ENCODE assay signal across 7 mouse cellular contexts in genomic region chr19:10203848-10204615, GRCm38 (mm10). TPM values are rescaled to one million over a fixed set of nuclear protein-coding genes. Genes with fewer than 3 reads are reported as not detected.
DNase-seq lines count a peak whose midpoint lies in the region; ATAC-seq lines count a peak whose summit lies in the region.

Gene Tmem258, plus strand, starts transcription at chr19:10204014.
Gene Fen1, minus strand, starts transcription at chr19:10204169.

- H3K4me2 ChIP-seq in midbrain, embryonic 13.5 days (replicated peaks) = peak within 1 kb of the TSS; percentile 96

- H3K27me3 ChIP-seq in embryonic facial prominence, embryonic 10.5 days (replicated peaks; ENCODE audit: low read depth, poor library complexity, severe bottlenecking) = no peaks in the 10 kb centered on the region
- H3K27me3 ChIP-seq in limb, embryonic 10.5 days (ENCODE audit: low read depth, poor library complexity, severe bottlenecking) = no peaks in the 10 kb centered on the region
- H3K27me3 ChIP-seq in midbrain, embryonic 13.5 days = no peaks in the 10 kb centered on the region

- peak within 1 kb of the TSS; percentile 93 for H3K27ac ChIP-seq in embryonic facial prominence, embryonic 10.5 days (replicated peaks)
- H3K27ac ChIP-seq in limb, embryonic 10.5 days = peak within 1 kb of the TSS; percentile 93
- H3K27ac ChIP-seq in midbrain, embryonic 13.5 days = peak within 1 kb of the TSS; percentile 84

- peak; percentile 93 for DNase-seq in adrenal gland, postnatal 10 days
- peak; percentile 91 for DNase-seq in embryonic facial prominence, embryonic 10.5 days (ENCODE audit: low spot score)
- peak; percentile 92 for DNase-seq in kidney, adult 11 months
- DNase-seq in limb, embryonic 10.5 days (ENCODE audit: low spot score) = peak; percentile 94
- DNase-seq in spleen, adult 12 weeks (ENCODE audit: low spot score) = peak; percentile 95

- WGBS in embryonic facial prominence, embryonic 10.5 days = under 1% methylated on average over 40 of the region's 40 CpGs
- WGBS in limb, embryonic 10.5 days = under 1% methylated on average over 40 of the region's 40 CpGs
- WGBS in midbrain, embryonic 13.5 days = under 1% methylated on average over 40 of the region's 40 CpGs

- H3K36me3 ChIP-seq in embryonic facial prominence, embryonic 10.5 days (replicated peaks) = peaks cover 64% of the 10 kb centered on the region
- H3K36me3 ChIP-seq in limb, embryonic 10.5 days = peaks cover 64% of the 10 kb centered on the region
- H3K36me3 ChIP-seq in midbrain, embryonic 13.5 days = peaks cover 57% of the 10 kb centered on the region

- H3K4me1 ChIP-seq in embryonic facial prominence, embryonic 10.5 days = peaks cover 16% of the 10 kb centered on the region
- peaks cover 16% of the 10 kb centered on the region for H3K4me1 ChIP-seq in limb, embryonic 10.5 days
- H3K4me1 ChIP-seq in midbrain, embryonic 13.5 days (replicated peaks) = peaks cover 20% of the 10 kb centered on the region

- no peaks in the 10 kb centered on the region for H3K9me3 ChIP-seq in embryonic facial prominence, embryonic 10.5 days
- no peaks in the 10 kb centered on the region for H3K9me3 ChIP-seq in limb, embryonic 10.5 days (replicated peaks)
- no peaks in the 10 kb centered on the region for H3K9me3 ChIP-seq in midbrain, embryonic 13.5 days

- H3K4me3 ChIP-seq in embryonic facial prominence, embryonic 10.5 days = peak within 1 kb of the TSS; percentile 68
- H3K4me3 ChIP-seq in limb, embryonic 10.5 days = peak within 1 kb of the TSS; percentile 94
- peak within 1 kb of the TSS; percentile 91 for H3K4me3 ChIP-seq in midbrain, embryonic 13.5 days (replicated peaks)

- peak; percentile 82 for ATAC-seq in granulocyte monocyte progenitor cell, adult 5-6 weeks (replicated peaks; ENCODE audit: poor library complexity, severe bottlenecking)
- ATAC-seq in midbrain, embryonic 13.5 days = peak; percentile 93

- H3K9ac ChIP-seq in midbrain, embryonic 13.5 days (replicated peaks) = peak within 1 kb of the TSS; percentile 88

RNA-seq across cellular contexts. Expression of gene Tmem258, which starts in this region (rescaled TPM):
- total RNA-seq in adrenal gland, postnatal 10 days (2021) = 100 to 1,000 TPM; 166 to 181 TPM
- 379 and 394 TPM in 2 replicates for polyA plus RNA-seq in embryonic facial prominence, embryonic 10.5 days (2016; fragmentation: Nextera tagmentation; extraction: Ambion mirVana)
- total RNA-seq in granulocyte monocyte progenitor cell, adult 5-6 weeks (2014; fragmentation: Nextera tagmentation) = 356 and 442 TPM in 2 replicates
- 191 and 246 TPM in 2 replicates for total RNA-seq in granulocyte monocyte progenitor cell, adult 5-6 weeks (2017)
- polyA plus RNA-seq in limb, embryonic 10.5 days (2016; fragmentation: Nextera tagmentation; extraction: Ambion mirVana) = 420 and 432 TPM in 2 replicates
- polyA plus RNA-seq in midbrain, embryonic 13.5 days (2015; fragmentation: Nextera tagmentation; extraction: Ambion mirVana) = 386 and 396 TPM in 2 replicates

RNA-seq across cellular contexts. Expression of gene Fen1, which starts in this region (rescaled TPM):
- 10 to 100 TPM; 20.7 to 21.9 TPM for total RNA-seq in adrenal gland, postnatal 10 days (2021)
- 183 and 199 TPM in 2 replicates for polyA plus RNA-seq in embryonic facial prominence, embryonic 10.5 days (2016; fragmentation: Nextera tagmentation; extraction: Ambion mirVana)
- total RNA-seq in granulocyte monocyte progenitor cell, adult 5-6 weeks (2014; fragmentation: Nextera tagmentation) = 82.9 and 89.7 TPM in 2 replicates
- total RNA-seq in granulocyte monocyte progenitor cell, adult 5-6 weeks (2017) = 145 and 160 TPM in 2 replicates
- polyA plus RNA-seq in limb, embryonic 10.5 days (2016; fragmentation: Nextera tagmentation; extraction: Ambion mirVana) = 188 and 204 TPM in 2 replicates
- polyA plus RNA-seq in midbrain, embryonic 13.5 days (2015; fragmentation: Nextera tagmentation; extraction: Ambion mirVana) = 47.9 and 49.6 TPM in 2 replicates

Comparison
In these comparisons a context has a peak if more than half of its experiments do, and no peak if none do; other contexts are left out.
1. Peak in every context shown above with its lines: DNase-seq, ATAC-seq, H3K4me3 ChIP-seq and H3K27ac ChIP-seq.